Mouse (Mus musculus) CD4-positive helper T cell, adult 2 months (primary cell): ENCODE results near the gene Napsa.

Source experiments
- DNase-seq: peaks from one replicate; pipeline ENCODE4 v3.0.0-alpha.2; 2012; ENCODE audit warnings: low read depth, missing footprints, low spot score

Gene Napsa

DNA sequence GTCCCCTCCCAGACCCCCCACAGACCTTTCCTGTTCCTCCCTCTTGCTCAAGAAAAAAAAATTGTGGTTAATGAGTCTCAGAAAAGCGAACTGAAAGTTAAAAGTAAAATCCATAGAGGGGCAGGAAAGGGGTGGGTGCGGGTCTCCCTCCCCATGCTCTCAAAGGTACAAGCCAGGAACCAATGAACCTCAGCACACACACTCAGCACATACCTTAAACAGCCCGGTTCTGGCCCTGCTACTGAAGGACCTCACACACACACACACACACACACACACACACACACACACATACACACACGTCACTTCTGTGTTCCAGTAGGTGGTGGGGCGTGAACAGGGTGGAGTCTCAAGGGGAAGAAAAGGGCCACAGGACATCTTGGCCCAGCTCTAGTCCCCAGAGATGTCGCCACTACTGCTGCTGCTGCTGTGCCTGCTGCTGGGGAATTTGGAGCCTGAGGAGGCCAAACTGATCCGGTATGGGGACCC lies at the start of gene Napsa:
Napsa (plus strand) TSS at position 168 of the 489 bp plus-strand sequence.
- DNase-seq, result no peak

- no peak for DNase-seq
Observed at GRCm38 (mm10) chr7:44523056-44523455, 49.1 kb upstream of the Napsa start.

DNA sequence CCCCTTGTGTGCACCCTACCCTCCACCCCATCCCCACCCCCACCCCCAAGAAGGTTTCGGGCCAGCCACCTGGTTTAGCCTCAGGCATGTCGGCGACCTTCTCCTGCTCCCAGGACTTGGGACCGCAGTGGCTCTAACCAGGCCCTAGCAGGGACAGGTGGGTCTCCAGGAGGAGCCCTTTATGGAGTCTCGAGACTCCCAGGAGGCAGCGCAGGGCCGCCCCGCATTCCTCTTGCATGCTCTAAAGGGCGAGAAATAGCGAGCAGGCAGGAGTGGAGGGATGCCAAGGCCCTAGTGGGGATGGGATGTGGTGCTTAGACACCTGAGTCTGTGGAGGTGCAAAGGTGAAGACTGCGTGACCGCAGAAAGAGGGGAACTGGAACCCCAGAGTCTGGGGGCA lies 47.7 kb upstream of the Napsa start, which contains the start of gene Mybpc2:
Mybpc2 (minus strand) TSS at position 155 of the 400 bp plus-strand sequence.
- no peak for DNase-seq

- DNase-seq, result no peak
Observed at GRCm38 (mm10) chr7:44525126-44525832, 46.9 kb upstream of the Napsa start.

DNA sequence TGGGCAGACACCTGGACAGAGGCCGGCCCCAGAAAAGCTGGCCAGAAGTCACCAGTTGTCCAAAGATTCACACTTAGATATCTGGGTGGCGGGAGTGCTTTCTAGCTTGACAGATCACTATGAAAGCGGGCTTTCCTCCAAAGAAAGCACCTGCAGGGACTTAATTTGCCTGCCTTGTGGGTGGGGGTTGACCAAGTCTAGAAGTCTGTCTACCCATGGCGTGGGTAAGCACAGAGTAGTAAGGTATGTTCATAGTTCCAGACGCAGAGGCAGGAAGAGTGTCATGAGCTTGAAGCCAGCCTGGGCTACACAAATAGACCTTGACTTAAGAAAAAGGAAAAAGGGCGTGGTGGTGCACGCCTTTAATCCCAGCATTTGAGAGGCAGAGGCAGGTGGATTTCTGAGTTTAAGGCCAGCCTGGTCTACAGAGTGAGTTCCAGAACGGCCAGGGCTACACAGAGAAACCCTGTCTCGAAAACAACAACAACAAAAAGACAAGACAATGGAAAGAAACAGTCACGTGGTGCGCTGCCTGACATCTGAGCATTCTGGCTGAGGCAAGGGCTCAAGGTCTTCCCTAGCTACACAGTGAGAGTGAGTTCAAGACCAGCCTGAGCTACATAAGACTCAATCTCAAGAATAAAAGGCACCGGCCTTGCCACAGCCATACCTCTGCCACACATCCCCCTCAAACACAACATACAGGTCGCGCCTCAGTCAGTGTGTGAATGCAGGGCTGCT lies 45.6 kb upstream of the Napsa start:
- no peak for DNase-seq

DNA sequence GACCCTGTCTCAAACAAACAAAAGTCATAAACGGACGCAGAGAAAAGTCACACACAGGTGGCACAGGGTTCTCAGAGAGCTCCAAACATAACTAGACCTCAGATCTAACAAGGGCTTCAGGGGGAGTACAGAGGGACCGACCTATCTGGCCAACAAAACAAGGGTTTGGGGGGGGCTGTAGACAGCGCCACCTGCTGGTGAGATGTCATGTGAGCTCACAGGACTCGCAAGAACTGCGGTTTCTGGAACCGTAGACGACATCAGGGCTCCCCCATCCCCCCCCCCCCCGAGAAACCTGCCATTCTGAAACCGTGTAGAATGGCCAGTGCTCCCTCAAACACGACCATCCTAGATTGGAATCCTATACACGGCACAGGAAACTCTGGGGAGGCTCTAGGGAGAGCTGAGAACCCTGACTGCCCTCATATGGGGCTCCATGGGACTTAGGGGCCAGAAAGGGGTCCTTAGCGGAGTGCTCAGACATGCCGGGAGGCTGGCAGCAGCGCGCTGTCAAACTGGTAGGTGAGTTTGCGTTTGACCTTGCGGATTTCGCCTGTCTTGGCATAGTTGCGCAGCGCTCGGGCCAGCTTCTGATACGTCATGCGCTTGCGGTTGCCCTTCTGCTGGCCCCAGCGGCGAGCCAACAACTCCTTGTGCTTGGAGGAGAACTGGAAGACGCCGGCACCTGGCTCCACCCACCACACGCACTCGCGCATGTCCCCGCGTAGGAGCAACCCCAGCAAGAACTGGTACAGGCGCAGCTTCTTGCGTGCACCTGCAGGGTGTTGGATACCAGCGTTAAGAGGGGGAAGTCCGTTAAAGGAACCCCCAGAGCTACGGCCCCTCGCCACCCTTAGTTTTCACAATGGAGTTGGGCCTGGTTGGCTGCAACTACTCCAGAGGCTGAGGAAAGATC lies 44.4 kb upstream of the Napsa start:
- peak; percentile 81 for DNase-seq

GRCm38 (mm10) chr7:44529518-44529917 lies 42.7 kb upstream of the Napsa start:
- DNase-seq, result no peak

- no peak for DNase-seq
Observed at GRCm38 (mm10) chr7:44530507-44530906, 41.7 kb upstream of the Napsa start.

DNA sequence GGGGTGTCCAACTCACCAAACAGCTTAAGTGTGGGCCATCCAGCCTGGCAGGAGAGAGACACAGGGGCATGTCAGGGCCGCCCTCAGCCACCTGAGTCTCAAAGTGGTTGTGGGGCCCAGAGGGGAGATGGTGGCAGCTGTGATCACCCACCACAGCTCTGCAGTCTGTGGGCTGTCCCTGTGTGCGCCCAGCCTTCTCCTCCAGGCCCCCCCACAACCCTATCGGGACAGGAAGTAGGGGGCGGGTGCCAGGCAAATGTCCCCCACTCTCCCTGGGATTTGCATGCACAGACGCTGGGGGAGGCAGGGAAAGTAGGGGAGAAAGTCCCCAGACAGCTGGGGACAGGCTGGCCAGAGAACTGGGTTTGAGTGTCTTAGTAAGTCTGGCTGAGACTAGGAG lies 41.0 kb upstream of the Napsa start:
- DNase-seq, result no peak

GRCm38 (mm10) chr7:44531946-44532732 lies 40.0 kb upstream of the Napsa start, which contains the start of gene Spib:
TSS of gene Spib (minus strand) at chr7:44532071.
- DNase-seq, result no peak

- DNase-seq, result no peak
Observed at GRCm38 (mm10) chr7:44532918-44533745, 39.0 kb upstream of the Napsa start.

DNA sequence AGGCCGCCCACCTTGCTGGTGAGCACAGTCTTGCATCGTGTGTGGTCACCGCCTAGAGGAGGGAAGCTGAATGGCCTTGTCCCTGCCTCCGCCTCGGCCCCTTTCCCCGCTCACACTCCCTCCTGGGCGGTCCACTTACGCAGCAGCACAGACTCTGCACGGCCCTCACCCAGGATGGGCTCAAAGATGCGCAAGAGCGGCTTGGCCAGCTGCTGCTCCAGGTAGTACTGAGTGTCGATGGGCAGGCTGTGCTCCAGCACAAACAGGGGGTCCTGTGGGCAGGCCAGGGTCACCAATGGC lies 38.5 kb upstream of the Napsa start:
- no peak for DNase-seq

DNA sequence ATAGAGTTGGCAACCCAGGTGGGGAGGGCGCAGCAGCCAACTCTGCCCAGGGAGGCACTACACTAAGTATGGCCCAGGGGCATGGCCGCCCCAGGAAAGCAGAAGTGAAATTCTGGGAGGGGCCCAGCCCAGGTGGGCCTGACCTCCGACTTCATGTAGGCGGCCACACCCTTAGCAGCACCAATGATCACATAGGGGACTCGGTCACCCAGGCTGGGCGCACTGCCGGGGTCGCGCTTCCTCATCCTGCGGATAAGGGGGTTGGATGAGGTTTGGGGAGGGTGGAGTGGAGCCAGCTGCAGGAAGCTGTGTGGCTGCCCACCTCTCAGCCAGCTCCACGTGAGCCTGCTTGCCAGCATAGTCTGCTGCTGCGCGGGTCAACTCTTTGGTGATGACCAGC lies 37.9 kb upstream of the Napsa start:
- no peak for DNase-seq

- no peak for DNase-seq
Observed at GRCm38 (mm10) chr7:44534656-44535441, 37.3 kb upstream of the Napsa start.

DNA sequence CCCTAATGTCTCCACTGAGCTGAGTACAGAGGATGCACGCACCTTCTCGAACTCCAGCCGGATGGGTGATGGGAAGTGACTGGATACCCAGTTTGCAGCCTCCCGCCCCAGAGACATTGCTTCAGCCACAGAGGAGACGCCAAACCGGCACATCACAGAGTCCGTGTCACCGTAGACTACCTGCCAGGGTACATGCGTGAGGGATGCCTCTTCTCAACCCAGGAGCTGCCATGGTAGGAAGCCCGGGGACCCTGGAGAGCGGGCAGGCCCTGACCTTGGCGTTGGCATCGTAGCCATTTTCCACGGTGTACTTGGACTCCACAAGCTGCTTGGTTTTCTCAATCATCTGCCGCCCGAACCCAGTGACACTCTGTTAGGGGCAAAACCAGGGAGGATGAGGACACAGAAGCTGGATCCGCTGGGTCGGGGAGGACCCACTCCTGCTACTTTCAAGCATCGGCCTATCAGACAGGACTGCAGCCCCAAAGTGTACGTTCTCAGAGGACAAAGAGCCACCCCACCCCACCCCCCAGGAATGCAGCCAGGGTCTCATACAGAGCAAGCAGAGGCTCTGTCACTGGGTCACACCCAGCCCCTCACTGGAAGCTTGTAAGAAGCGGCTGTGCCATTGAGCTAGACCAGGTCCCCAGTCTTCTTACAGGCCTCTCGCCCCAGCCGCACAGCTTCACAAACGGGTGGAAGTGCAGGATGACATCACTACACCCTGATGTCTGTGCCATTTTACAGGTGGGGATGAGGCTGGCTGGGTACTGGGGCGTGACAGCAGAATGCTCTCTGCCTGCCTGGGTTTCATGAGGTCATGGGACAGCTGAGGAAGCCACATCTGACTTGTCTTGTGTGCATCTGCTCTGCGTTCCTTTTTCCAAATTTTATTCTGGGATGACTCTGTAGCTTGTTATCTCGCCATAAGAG lies 36.3 kb upstream of the Napsa start:
- no peak for DNase-seq

GRCm38 (mm10) chr7:44536590-44536968 lies 35.6 kb upstream of the Napsa start:
- no peak for DNase-seq

DNA sequence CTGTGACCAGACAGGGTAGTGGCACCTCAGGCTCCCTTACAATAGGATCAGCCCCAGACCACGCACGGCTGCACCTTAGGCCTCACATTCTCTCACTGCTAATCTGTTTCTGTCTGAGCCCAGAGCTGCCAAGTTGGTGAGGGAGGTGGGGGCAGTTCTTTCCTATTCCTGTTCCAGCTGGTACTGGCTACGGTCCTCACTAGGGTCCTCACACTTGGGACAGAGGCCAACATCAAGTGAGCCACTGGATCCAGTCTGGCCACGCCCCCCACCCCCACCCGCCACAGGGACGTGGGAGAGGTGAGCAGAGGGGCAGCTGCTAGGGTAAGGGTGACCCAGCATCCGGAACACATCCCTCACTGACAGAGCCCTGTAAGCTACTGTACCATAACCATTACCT lies 35.2 kb upstream of the Napsa start:
- DNase-seq, result no peak

GRCm38 (mm10) chr7:44537496-44537895 lies 34.7 kb upstream of the Napsa start:
- no peak for DNase-seq
